Mouse (Mus musculus): ENCODE data around the gene Ssh3.

Ssh3 gene

DNA sequence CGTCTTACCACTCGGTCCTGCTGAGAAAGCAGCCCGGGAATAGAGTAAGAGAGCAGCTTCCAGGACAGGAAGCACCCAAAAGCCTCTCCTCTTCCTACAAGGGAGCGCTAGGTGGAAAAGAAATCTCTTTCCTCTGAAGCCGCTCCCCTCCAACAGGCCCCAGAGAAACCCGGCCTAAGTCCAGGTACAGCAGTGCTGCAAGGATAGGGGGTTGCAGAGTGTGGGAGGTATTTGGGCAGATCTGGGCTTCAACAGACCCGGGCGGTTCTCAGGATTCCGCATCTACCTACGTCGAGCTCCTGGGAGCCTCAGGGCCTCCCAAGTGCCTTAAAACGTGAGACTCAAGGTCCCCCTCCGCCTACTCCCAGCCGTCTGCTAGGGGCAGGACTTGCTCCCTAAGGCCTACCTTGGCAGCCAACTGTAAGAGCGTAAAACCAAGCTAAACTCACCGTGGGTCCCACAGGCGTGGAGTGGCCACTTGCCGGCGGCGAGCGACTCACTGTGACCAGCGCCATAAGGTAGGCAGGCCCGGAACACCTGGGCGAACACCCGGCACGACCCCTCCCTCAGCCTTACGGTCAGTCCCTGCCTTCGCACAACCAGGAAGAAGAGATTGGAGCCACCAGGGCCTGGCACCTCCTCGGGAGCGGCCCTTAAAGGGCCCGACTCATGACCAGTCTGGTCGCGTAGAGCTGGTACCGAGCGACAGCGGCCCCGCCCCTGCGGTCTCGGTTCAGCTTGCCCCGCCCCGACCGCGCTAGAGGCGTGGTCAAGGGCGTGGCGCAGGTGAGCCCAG lies at the start of gene Ssh3:
Ssh3 (minus strand) TSS at position 615 of the 796 bp plus-strand sequence.
- peak; percentile 76 to 84 for DNase-seq

DNA sequence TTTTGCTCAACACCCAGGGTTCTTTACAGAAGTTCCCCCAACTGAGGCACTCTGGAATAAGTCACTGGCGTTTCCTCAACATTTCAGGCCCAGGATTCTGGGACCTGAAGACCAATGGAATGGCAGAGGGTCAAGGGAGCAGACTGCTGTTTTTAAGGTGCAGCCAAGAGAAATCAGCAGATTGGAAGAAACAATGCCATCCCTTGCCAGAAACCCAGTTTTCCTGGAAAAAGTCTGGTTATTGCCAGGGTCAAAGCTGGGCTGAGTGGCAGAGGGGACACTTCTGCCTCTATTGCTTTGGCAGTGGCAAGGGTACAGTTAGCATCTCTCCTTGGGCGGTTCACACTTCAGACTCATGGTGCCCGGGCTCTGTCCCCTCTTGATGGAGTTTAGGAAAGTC lies 48.2 kb upstream of the Ssh3 start:
- DNase-seq: no peak

GRCm38 (mm10) chr19:4315223-4315944 lies 46.4 kb upstream of the Ssh3 start:
- DNase-seq: peak; percentile 88 to 91

GRCm38 (mm10) chr19:4309776-4310185 lies 40.8 kb upstream of the Ssh3 start:
- peak; percentile 63 to 69 for DNase-seq

DNA sequence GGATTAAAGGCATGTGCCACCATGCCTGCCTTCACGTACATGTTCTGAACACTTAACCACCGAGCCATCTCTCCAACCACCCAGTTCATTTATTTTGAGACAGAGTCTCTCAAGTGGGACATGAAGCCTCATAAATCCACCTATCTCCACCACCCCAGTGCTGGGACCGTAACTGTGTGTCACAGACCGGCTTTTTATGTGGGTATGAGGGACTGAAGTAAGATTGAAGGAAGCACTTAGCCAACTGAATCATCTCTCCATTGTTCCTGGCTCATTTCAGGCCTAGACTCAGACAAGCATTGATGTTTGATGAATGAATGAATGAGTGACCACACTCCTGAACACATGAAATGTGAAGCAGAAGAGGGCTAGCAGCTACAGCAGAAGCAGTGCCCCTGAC lies 40.3 kb upstream of the Ssh3 start:
- DNase-seq: no peak

- peak; percentile 85 to 90 for DNase-seq
These were observed 37.2 kb upstream of the Ssh3 start, which contains the start of gene Grk2 for GRCm38 (mm10) chr19:4306190-4306577. Gene Grk2 (minus strand): TSS chr19:4306222.

DNA sequence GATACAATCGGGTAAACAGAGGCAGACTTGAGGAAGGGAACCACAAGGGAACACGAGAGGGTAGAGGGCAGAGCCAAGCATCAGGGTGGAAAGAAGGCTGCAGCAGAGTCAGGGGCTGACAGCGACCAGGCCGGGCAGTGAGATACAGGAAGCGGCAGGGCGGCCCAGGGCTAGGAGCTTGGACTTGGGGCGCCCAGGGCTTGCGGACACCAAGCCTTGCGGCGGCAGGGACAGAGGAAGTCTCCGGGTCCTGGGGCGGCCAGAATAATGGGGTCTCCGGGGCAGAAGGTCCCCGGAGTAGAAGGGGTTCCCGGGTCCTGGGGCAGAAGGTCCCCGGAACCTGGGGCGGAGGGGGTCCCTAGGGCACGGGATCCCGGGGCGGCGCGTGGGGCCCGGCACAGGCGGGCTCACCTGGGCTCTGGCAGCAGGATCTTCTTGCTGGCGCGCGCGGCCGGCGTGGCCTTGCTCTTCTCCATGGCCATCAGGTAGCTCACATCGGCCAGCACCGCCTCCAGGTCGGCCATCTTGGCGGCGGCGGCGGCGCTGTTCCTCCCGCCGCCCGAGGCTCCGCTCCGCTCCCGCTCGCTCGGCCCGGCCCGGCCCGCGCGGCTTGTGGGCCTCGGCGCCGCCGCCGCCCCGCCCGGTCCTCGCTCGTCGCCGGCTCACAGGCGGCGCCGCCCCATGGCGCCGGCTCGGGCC lies 36.7 kb upstream of the Ssh3 start:
- peak; percentile 59 to 64 for DNase-seq

DNA sequence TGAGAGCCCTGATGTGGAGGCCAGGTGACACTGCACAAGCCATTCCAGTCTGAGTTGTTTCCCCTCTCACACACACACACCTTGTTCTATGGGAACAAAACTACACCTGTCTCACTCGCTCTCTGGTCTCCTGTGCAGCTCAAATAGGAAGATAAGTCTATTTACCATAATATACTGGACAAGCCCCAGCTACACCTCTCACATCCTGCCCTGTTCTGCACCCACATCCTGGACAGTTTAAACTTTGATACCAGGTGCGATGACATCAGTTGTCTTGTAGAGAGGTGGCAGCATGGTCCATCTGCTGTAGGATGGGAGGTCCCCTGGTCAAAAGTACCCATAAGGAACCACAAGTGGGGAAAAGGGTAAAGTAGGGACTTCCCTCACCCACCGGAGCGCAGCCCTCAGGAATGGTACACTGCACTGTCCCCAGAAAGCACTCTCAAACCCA lies 35.9 kb upstream of the Ssh3 start:
- peak in 1 of 2 experiments; percentile 43 for DNase-seq

DNA sequence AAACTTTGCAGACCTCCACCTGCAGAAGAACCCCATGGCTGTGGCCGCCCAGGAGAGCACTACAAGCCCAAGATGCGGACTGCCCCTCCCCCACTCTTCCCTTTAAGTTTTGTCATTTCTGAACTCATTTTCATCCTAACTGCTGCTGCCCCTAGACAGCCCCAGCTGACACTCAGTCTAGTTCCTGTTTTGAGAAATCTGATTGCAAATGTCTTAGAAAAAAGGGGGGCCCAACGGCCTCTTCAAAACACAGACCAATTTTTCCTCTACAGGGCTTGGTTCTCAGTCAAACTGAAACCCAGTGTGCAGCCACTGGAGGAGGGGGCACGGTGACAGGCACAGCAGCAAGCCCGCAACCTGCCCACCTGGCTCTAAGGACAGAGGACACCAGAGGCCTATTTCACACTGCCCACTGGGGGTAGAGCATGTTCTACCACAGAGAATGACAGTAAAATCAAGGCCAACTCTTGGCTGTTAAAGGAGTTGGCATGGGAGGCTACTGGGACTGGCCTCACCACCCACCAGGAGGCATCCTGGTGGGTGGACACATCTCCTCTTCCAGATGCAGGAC lies 35.4 kb upstream of the Ssh3 start:
- DNase-seq: peak in 1 of 2 experiments; percentile 42

DNA sequence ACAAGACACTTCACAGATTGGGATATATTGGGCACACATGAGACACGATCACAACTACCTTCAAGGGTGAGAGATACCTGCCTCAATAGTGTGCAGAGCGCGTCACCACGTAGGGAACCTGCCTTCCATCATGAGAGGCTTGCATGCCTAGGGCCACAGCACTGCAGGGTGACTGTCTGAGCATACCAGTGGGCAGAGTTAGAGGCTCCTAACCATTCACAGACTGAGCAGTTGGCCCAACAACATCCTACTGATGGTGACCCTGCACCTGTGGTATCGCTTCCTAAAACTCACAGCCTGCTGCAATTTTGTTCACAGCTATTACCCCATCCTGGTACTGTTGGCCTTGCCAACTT lies 34.6 kb upstream of the Ssh3 start:
- no peak for DNase-seq

- peak; percentile 91 for DNase-seq
These were observed 34.1 kb upstream of the Ssh3 start for GRCm38 (mm10) chr19:4302936-4303639.

DNA sequence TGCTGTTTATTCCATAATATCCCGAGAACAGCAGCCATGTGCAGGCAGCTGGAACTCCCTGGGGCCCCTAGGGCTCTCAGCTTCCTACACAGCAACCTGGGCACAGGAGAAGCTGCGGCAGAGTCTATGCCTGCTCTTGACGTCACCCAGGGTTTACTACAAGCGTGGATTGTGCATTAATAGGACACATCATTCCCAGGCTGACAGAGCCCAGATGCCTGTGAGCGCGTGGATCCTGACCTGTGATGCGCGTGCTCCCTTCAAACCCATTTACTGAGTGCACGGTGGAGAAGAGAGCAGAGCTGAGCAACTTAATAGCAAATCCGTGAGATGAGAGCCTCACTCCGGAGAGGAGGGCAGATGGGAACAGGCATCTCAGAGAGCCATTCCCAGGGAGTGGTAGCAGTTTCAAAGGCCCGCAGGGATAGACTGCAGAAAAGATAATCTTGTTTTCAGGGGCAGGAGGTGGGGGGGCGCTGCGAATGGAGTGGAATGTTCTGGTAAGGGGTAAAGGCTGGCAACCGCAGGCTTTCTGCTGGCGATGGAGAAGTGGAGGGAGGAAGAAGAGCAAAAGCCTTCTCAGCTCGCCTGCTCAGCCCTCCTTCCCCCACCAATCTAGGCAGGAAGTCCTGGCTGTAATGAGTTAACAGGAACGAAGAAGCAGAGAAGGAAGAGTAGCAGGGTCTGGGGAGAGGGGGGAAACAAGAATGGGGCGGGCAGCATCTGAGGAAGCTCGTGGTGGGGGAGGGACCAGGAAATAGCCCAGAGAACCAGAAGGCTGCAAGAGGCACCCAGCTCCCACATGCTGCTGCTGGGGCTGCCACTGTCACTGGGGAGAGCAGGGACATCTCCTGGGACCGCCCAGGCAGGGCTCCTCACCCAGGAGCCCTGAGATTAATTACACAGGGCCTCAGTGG lies 33.0 kb upstream of the Ssh3 start:
- peak; percentile 39 to 40 for DNase-seq

DNA sequence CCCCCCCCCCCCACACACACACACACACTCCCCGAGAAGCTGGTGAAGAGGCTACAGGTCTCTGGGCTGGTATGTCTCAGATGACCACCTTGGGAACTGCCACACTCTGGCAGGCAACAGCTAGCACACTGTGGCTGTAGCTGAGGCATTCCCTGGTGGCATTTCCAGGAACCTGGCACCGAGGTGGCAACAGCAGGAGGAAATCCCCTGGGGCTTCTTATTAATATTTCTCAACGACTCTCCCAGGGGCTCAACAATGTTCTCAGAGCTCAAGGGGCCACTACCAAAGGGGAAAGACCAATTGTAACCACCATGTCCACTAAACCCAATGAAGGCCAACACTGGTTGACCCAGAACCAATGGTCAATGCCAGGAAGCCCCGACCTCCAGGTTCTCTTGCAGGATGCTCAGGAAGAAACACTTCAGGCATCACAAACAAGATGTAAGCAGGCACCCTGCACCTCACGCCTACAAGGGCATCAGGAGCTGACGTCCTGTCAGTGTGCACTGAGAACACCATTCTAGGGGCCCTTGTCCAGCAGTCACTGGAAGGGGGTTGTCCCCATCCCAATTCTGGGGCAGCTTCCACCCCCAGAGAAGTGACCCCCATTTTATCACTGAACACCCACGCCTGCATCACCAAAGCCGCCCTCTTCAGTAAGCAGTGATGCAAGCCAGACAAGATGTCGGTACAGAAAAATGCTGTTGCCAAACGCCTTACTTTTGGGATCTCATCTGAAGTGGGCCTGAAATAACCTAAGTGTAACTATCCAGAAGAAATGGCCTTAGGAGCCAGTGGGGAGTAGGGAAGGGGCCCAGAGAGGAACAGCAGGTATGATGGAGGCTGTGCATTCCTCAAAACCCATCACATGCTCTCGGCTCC lies 32.1 kb upstream of the Ssh3 start:
- no peak for DNase-seq

GRCm38 (mm10) chr19:4300271-4300704 lies 31.3 kb upstream of the Ssh3 start:
- DNase-seq: peak; percentile 39 to 41

- no peak for DNase-seq
These were observed 30.7 kb upstream of the Ssh3 start for GRCm38 (mm10) chr19:4299574-4300270.

DNA sequence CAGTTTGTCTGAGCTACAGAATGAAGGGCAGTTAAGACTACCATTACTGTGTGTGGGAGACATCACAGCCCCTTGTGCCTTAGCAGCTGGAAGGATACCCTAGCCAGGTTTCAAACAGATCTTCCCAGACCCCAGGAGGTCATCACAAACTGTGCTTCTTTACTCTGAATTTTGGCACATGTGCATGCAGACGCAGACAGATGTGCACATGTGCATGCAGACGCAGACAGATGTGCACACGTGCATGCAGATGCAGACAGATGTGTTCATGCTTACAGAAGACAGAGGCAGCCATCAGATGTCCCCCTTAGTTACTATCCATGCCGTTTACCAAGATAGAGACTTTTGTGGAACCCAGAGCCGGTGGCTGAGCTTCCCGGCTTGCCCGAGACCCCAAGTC lies 30.1 kb upstream of the Ssh3 start:
- DNase-seq: no peak

DNA sequence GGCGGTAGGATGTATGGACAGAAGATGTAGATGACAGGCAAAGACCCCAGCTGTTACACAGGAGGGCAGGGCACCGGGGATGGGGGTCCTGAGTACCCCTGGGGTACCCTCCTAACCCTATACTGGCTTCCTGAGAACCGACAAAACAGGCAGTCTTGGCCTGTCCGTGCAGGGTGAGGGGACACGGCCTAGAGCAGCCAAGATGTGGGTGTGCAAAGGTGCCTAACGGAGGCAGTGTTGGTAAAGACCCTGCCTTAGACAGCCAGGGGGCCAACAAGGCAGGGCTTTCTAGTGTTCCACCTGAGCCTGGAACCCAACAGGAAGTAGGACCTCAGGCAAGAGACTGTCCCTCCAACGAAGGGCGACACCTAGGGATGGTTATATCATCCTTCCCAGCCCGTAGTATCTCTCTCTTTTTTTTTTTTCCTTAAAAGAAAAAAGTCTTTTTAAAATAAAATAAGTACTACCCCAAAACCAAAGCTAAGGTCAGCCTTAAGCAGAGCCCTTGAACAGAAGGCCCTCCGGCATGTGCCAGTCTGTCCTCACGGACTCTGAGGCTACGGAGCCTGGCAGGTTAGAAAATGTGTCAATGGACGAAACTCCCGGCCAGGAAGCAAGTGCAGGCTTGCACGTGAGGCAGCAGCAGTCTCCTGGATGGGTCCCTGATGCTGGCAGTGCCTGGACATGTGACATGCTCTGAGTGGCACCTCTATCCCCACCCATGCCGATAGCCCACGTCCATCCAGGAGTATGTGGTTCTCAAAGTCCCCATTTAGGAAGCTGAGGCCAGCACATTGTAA lies 29.5 kb upstream of the Ssh3 start:
- no peak for DNase-seq

DNA sequence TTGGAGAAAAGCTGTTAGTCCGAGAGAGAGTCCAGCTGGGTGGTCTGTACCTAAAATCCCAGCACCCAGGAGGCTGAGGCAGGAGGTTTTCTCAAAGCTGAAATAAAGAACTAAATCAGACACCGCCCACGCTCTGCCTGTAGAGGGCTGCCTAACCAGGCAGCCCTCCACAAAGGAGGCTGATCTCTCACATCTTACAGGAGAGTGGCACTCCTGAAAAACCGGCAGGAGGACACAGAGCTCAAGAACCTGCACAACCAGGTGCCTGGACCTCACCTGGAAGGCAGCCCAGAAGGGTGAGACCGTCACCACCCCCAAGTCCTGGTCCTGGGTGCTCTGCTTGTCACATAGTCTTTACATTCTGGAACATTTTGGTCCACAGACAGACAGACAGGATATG lies 28.9 kb upstream of the Ssh3 start:
- no peak for DNase-seq

- DNase-seq: no peak
These were observed 27.6 kb upstream of the Ssh3 start for GRCm38 (mm10) chr19:4296611-4297010.
